Mouse (Mus musculus): Measurements from ENCODE around the gene Setd5. TPM values are rescaled to one million over a fixed set of nuclear protein-coding genes. Genes with fewer than 3 reads are reported as not detected.

The Setd5 gene
- polyA plus RNA-seq, 1 experiment from 2014 or later, result 79.0 TPM

DNA sequence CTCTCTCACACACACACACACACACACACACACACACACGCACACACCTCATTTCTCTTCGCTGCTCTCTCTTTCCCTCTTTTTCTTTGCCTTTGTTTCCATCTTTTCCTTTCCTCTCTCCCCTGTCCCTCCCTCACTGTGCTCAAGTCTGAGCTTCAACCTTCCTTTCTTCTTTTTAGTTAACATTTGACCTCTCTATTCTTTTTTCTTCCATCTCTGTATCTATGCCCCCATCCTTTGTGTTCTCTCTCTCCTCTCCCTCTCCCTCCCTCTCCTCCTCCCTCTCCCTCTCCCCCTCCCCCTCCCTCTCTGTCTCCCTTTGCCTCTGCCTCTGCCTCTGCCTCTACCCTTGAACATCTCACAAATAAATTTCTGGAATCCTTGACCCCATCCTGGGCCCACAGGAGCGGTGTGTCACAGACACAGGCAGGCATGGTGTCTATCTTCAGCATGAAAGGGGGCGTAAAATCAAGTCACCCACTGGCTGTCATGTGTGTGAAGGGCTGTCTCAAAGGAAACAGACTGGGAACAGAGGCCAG is 102.1 kb downstream of the Setd5 start:
- peaks cover 34% of the 10 kb centered on the region for H3K36me3 ChIP-seq
- no peaks in the 10 kb centered on the region; the same call in 1 of the 2 replicates for H3K9me3 ChIP-seq (replicated peaks)
- H3K4me1 ChIP-seq, result peaks cover 24% of the 10 kb centered on the region
- no peaks in the 10 kb centered on the region for H3K27me3 ChIP-seq (ENCODE audit: low read depth, poor library complexity, severe bottlenecking)
- H3K27ac ChIP-seq (replicated peaks), result peak overlapping the region; percentile 4; the same call in 1 of the 2 replicates
- WGBS, result 44% methylated on average over 4 of the region's 4 CpGs
- H3K4me3 ChIP-seq, result 0 out of 2 replicates have a peak overlapping the region, but pooled peaks have one; percentile 9
- DNase-seq (ENCODE audit: low spot score), result no peak

- Histone ChIP-seq H3K9me3 (replicated peaks) (no peaks in the 10 kb centered on the region), H3K4me1 (peaks cover 9% of the 10 kb centered on the region), H3K27me3 (ENCODE audit: low read depth, poor library complexity, severe bottlenecking) (no peaks in the 10 kb centered on the region), H3K4me3 (no peak overlapping the region), H3K36me3 (peaks cover 20% of the 10 kb centered on the region), H3K27ac (replicated peaks) (no peak overlapping the region)
- no peak for DNase-seq (ENCODE audit: low spot score)
- 84% methylated on average over 9 of the region's 9 CpGs for WGBS
Observed at GRCm38 (mm10) chr6:113184163-113184562, 107.0 kb downstream of the Setd5 start.

- 83% methylated on average over 21 of the region's 21 CpGs for WGBS
- H3K27ac ChIP-seq (replicated peaks), result no peak overlapping the region
- peaks cover 22% of the 10 kb centered on the region for H3K36me3 ChIP-seq
- no peaks in the 10 kb centered on the region for H3K27me3 ChIP-seq (ENCODE audit: low read depth, poor library complexity, severe bottlenecking)
- no peaks in the 10 kb centered on the region for H3K9me3 ChIP-seq (replicated peaks)
- H3K4me3 ChIP-seq, result no peak overlapping the region
- peaks cover under 1% of the 10 kb centered on the region; the same call in 1 of the 2 replicates for H3K4me1 ChIP-seq
- DNase-seq (ENCODE audit: low spot score), result no peak
Observed at GRCm38 (mm10) chr6:113184866-113185525, 107.8 kb downstream of the Setd5 start.

- Histone ChIP-seq H3K27me3 (ENCODE audit: low read depth, poor library complexity, severe bottlenecking) (peaks cover 49% of the 10 kb centered on the region), H3K27ac (replicated peaks) (peak overlapping the region; percentile 6; the same call in 1 of the 2 replicates), H3K9me3 (replicated peaks) (no peaks in the 10 kb centered on the region), H3K36me3 (peaks cover 5% of the 10 kb centered on the region; the same call in 1 of the 2 replicates), H3K4me1 (peaks cover 38% of the 10 kb centered on the region), H3K4me3 (peak overlapping the region; percentile 86)
- DNase-seq (ENCODE audit: low spot score), result peak; percentile 50
- 2% methylated on average over 46 of the region's 46 CpGs for WGBS
Observed at GRCm38 (mm10) chr6:113193765-113194460, 116.7 kb downstream of the Setd5 start.

- no peak for DNase-seq (ENCODE audit: low spot score)
- WGBS, result 0% methylated on average over 5 of the region's 5 CpGs
Observed at GRCm38 (mm10) chr6:113194517-113194840, 117.3 kb downstream of the Setd5 start.

GRCm38 (mm10) chr6:113194841-113195595 is 117.9 kb downstream of the Setd5 start, which contains the start of gene Lhfpl4:
TSS of gene Lhfpl4 (minus strand) at chr6:113195384.
- WGBS, result under 1% methylated on average over 53 of the region's 66 CpGs
- Histone ChIP-seq H3K27ac (replicated peaks) (peak within 1 kb of the TSS; percentile 93), H3K4me1 (peaks cover 38% of the 10 kb centered on the region), H3K27me3 (ENCODE audit: low read depth, poor library complexity, severe bottlenecking) (peaks cover 49% of the 10 kb centered on the region), H3K36me3 (peaks cover 2% of the 10 kb centered on the region; the same call in 1 of the 2 replicates), H3K9me3 (replicated peaks) (no peaks in the 10 kb centered on the region), H3K4me3 (peak within 1 kb of the TSS; percentile 86)
- peak; percentile 69 for DNase-seq (ENCODE audit: low spot score)

More at GRCm38 (mm10) chr6:113194517-113194840, 117.3 kb downstream of the Setd5 start:
- peak overlapping the region; percentile 86 for H3K4me3 ChIP-seq
- peak overlapping the region; percentile 93 for H3K27ac ChIP-seq (replicated peaks)
- H3K4me1 ChIP-seq, result peaks cover 38% of the 10 kb centered on the region
- peaks cover 49% of the 10 kb centered on the region for H3K27me3 ChIP-seq (ENCODE audit: low read depth, poor library complexity, severe bottlenecking)
- no peaks in the 10 kb centered on the region for H3K9me3 ChIP-seq (replicated peaks)
- H3K36me3 ChIP-seq, result peaks cover 2% of the 10 kb centered on the region; the same call in 1 of the 2 replicates

DNA sequence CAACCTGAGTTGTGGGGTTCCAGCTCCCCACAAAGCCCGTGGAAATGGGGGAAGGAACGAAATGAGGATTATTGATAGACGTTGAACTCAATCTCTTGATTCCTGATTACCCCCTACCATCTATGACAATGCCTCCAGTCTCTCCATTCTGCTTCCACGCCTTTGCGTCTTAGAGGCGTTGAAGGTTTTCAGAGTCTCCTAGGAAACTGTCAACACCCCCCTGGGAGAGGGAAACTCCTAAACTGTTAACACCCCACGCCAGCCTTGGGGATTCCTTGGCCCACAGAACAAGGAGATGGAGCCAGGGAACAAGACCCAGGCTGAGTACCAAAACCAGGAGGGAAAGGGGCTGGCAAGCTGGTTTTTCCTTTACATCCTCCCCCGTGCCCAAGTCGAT is 118.4 kb downstream of the Setd5 start:
- Histone ChIP-seq H3K36me3 (peaks cover 2% of the 10 kb centered on the region; the same call in 1 of the 2 replicates), H3K27me3 (ENCODE audit: low read depth, poor library complexity, severe bottlenecking) (peaks cover 49% of the 10 kb centered on the region), H3K4me1 (peaks cover 38% of the 10 kb centered on the region), H3K27ac (replicated peaks) (peak overlapping the region; percentile 93), H3K9me3 (replicated peaks) (no peaks in the 10 kb centered on the region), H3K4me3 (peak overlapping the region; percentile 86)
- no peak for DNase-seq (ENCODE audit: low spot score)
- 9% methylated on average over 9 of the region's 9 CpGs for WGBS

Other genes with a start within 250 kb of the Setd5 start
- gene Srgap3, start 130.1 kb upstream of the Setd5 start, polyA plus RNA-seq (2016; fragmentation: Nextera tagmentation; extraction: Ambion mirVana), result 30.9 and 44.7 TPM in 2 replicates
- 73.2 and 74.9 TPM in 2 replicates for gene Thumpd3, start 31.1 kb upstream of the Setd5 start, polyA plus RNA-seq (2016; fragmentation: Nextera tagmentation; extraction: Ambion mirVana)
- 13.8 and 21.6 TPM in 2 replicates for gene Lhfpl4, start 118.0 kb downstream of the Setd5 start, polyA plus RNA-seq (2016; fragmentation: Nextera tagmentation; extraction: Ambion mirVana)
- gene Mtmr14, start 160.5 kb downstream of the Setd5 start, polyA plus RNA-seq (2016; fragmentation: Nextera tagmentation; extraction: Ambion mirVana), result 49.2 and 51.0 TPM in 2 replicates
- gene Cpne9, start 204.9 kb downstream of the Setd5 start, polyA plus RNA-seq (2016; fragmentation: Nextera tagmentation; extraction: Ambion mirVana), result 0.27 and 0.38 TPM in 2 replicates
- gene Brpf1, start 229.8 kb downstream of the Setd5 start, polyA plus RNA-seq (2016; fragmentation: Nextera tagmentation; extraction: Ambion mirVana), result 22.4 and 26.2 TPM in 2 replicates
- gene Ogg1, start 249.6 kb downstream of the Setd5 start, polyA plus RNA-seq (2016; fragmentation: Nextera tagmentation; extraction: Ambion mirVana), result 16.1 and 18.8 TPM in 2 replicates

Measured in midbrain, embryonic 10.5 days (tissue).